Mouse (Mus musculus) ES-E14 (cell line): ENCODE measurements around the gene Pla1a. TPM values are rescaled to one million over a fixed set of nuclear protein-coding genes. Genes with fewer than 3 reads are reported as not detected.

ENCODE experiments used
- DNase-seq: peaks from one replicate; pipeline ENCODE4 v3.0.0-alpha.2; 2013; ENCODE audit warnings: low read depth, low spot score
- H3K27ac ChIP-seq: 2 replicates; pipeline ENCODE4 v1.5.1; 2012; ENCODE audit warnings: low read depth, mild to moderate bottlenecking, low read length, moderate library complexity, mixed read lengths; ENCODE audit not compliant: poor library complexity, insufficient read depth, severe bottlenecking
- H3K36me3 ChIP-seq: 2 replicates; pipeline ENCODE4 v1.6.1; 2012; ENCODE audit warnings: mild to moderate bottlenecking, low read length, moderate library complexity, mixed read lengths; ENCODE audit not compliant: control insufficient read depth, poor library complexity, insufficient read depth, severe bottlenecking
- H3K4me1 ChIP-seq, 2 experiments: fragments of 150-350 bp in 1 of 2; sonication (generic) in 1 of 2; 2 replicates each; pipeline ENCODE4 v1.6.1; 2012; ENCODE audit warnings: low read length in 2 of 2, mild to moderate bottlenecking in 1 of 2, mixed read lengths in 1 of 2; ENCODE audit not compliant: control insufficient read depth in 2 of 2, insufficient read depth in 2 of 2, poor library complexity in 1 of 2
- H3K4me3 ChIP-seq, 2 experiments: fragments of 150-350 bp in 1 of 2; sonication (generic) in 1 of 2; 2 replicates each; pipeline ENCODE4 v1.5.1; 2012; ENCODE audit warnings: low read length in 2 of 2, low read depth in 1 of 2, mild to moderate bottlenecking in 1 of 2, mixed read lengths in 1 of 2; ENCODE audit not compliant: insufficient read depth in 1 of 2, poor library complexity in 1 of 2, severe bottlenecking in 1 of 2
- H3K9ac ChIP-seq: 2 replicates; pipeline ENCODE4 v1.6.1; 2012; ENCODE audit warnings: low read depth, mild to moderate bottlenecking, low read length, mixed read lengths; ENCODE audit not compliant: poor library complexity, insufficient read depth, severe bottlenecking
- H3K9me3 ChIP-seq: fragments of 150-350 bp; sonication (generic); 2 replicates; pipeline ENCODE4 v1.6.1; 2012; ENCODE audit warnings: low read depth, mild to moderate bottlenecking, low read length; ENCODE audit not compliant: control insufficient read depth, insufficient read depth
- CHD2 ChIP-seq: IDR thresholded peaks from 2 replicates; pipeline ENCODE4 v1.6.1; 2014; ENCODE audit warnings: mild to moderate bottlenecking, low read depth, low read length, inconsistent platforms
- HCFC1 ChIP-seq: IDR thresholded peaks from 2 replicates; pipeline ENCODE4 v1.6.1; 2012; ENCODE audit warnings: low read length, inconsistent platforms, borderline replicate concordance; ENCODE audit not compliant: insufficient read depth
- MAFK ChIP-seq: IDR thresholded peaks from 2 replicates; pipeline ENCODE4 v1.6.1; 2014; ENCODE audit warnings: mild to moderate bottlenecking, low read depth, low read length, inconsistent platforms; ENCODE audit not compliant: insufficient read depth
- ZC3H11A ChIP-seq: IDR thresholded peaks from 2 replicates; pipeline ENCODE4 v1.6.1; 2012; ENCODE audit warnings: low read depth, mild to moderate bottlenecking, inconsistent platforms, low read length, borderline replicate concordance
- ZNF384 ChIP-seq: IDR thresholded peaks from 2 replicates; pipeline ENCODE4 v1.6.1; 2012; ENCODE audit warnings: low read depth, low read length, inconsistent platforms
- in situ Hi-C, 2 experiments: fragments of 600-800 bp; cut with MboI; formaldehyde crosslinking; loops; one replicate each; pipeline ENCODE4 v1.15.1; 2025; ENCODE audit warnings: low sequenced_read_pairs in 2 of 2, inconsistent platforms in 1 of 2; ENCODE audit not compliant: unreplicated experiment in 2 of 2
- total RNA-seq: library from RNA; depleted of rRNA; stranded (reverse); fragments of 300-350 nt; gene quantifications from 2 replicates; pipeline ENCODE4 v1.2.3, GENCODE M21; 2012; rRNA removed

The Pla1a gene
- total RNA-seq, 1 experiment: 4.9 TPM

- in situ Hi-C loops: loop anchor here (10.0 to 25.0 kb wide), 3 partner anchors 137 to 715 kb away; no protein-coding TSS in a partner anchor
- no peaks in the 10 kb centered on the region for H3K9me3 ChIP-seq
- H3K9ac ChIP-seq: peak overlapping the region; percentile 41; the same call in 1 of the 2 replicates
- H3K27ac ChIP-seq: no peak overlapping the region
- no peak for DNase-seq
- H3K36me3 ChIP-seq: peaks cover 19% of the 10 kb centered on the region
- TF ChIP-seq CHD2 (no peak), ZC3H11A (no peak), HCFC1 (no peak), ZNF384 (no peak)
- peak overlapping the region; percentile 88 to 94 for H3K4me3 ChIP-seq
- peaks cover 1 to 8% of the 10 kb centered on the region in 2 experiments; a peak in 2 of 4 replicates for H3K4me1 ChIP-seq
Measured at GRCm38 (mm10) chr16:38347588-38347987, 85.4 kb downstream of the Pla1a start.

GRCm38 (mm10) chr16:38346529-38347325 is 86.2 kb downstream of the Pla1a start, which contains the start of the genes Cox17 and Gm21987:
Gene Cox17 (plus strand): TSS chr16:38346991.
Gene Gm21987 (plus strand): TSS chr16:38347040.
- TF ChIP-seq ZNF384 (no peak), CHD2 (no peak), ZC3H11A (no peak), HCFC1 (no peak; the same call in 1 of the 2 replicates), MAFK (no peak)
- Histone ChIP-seq H3K9me3 (no peaks in the 10 kb centered on the region), H3K4me1 (peaks cover 2 to 8% of the 10 kb centered on the region in 2 experiments; a peak in 2 of 4 replicates), H3K36me3 (peaks cover 13% of the 10 kb centered on the region), H3K27ac (peak within 1 kb of the TSS; percentile 76), H3K9ac (peak within 1 kb of the TSS; percentile 96), H3K4me3 (peak within 1 kb of the TSS; percentile 88 to 94)
- in situ Hi-C loops: loop anchor here (10.0 to 25.0 kb wide), 3 partner anchors 138 to 716 kb away; no protein-coding TSS in a partner anchor
- peak; percentile 84 for DNase-seq

Other genes starting within 250 kb of the Pla1a start
- gene Nr1i2, start 138.3 kb downstream of the Pla1a start, total RNA-seq: 0.16 and 0.18 TPM in 2 replicates
- gene Maats1, start 91.0 kb downstream of the Pla1a start, total RNA-seq: 1.1 and 1.8 TPM in 2 replicates
- gene Cox17, start 86.2 kb downstream of the Pla1a start, total RNA-seq: 185 and 249 TPM in 2 replicates
- not detected in 2 replicates for gene Gm21987, start 86.1 kb downstream of the Pla1a start, total RNA-seq
- 0.49 and 0.58 TPM in 2 replicates for gene Popdc2, start 70.9 kb downstream of the Pla1a start, total RNA-seq
- gene Adprh, start 19.6 kb upstream of the Pla1a start, total RNA-seq: 70.2 and 121 TPM in 2 replicates
- 11.1 and 15.2 TPM in 2 replicates for gene Cd80, start 22.4 kb upstream of the Pla1a start, total RNA-seq
- 26.9 and 36.9 TPM in 2 replicates for gene Timmdc1, start 89.5 kb upstream of the Pla1a start, total RNA-seq
- gene Poglut1, start 117.1 kb upstream of the Pla1a start, total RNA-seq: 76.6 and 89.7 TPM in 2 replicates
- gene Tmem39a, start 125.6 kb upstream of the Pla1a start, total RNA-seq: 124 and 141 TPM in 2 replicates